Mouse (Mus musculus): ENCODE results near the gene Gkn1. TPM values are rescaled to one million over a fixed set of nuclear protein-coding genes. Genes with fewer than 3 reads are reported as not detected.

Gene Gkn1
- polyA plus RNA-seq, 1 experiment from 2014 or later = not detected

- Histone ChIP-seq H3K27me3 (ENCODE audit: insufficient read depth, low read length) (no peaks in the 10 kb centered on the region), H3K36me3 (ENCODE audit: insufficient read depth, low read length) (no peaks in the 10 kb centered on the region), H3K27ac (no peak within 1 kb of the TSS), H3K9ac (ENCODE audit: low read depth, low read length) (no peak within 1 kb of the TSS), H3K4me2 (ENCODE audit: low read length) (no peak within 1 kb of the TSS), H3K4me1 (replicated peaks; ENCODE audit: insufficient read depth, low read length) (0 out of 2 replicates have a peak, but pooled peaks cover under 1% of the 10 kb centered on the region), H3K4me3 (replicated peaks; ENCODE audit: low read depth, low read length) (no peak within 1 kb of the TSS), H3K9me3 (replicated peaks; ENCODE audit: low read length) (no peaks in the 10 kb centered on the region)
- DNase-seq (ENCODE audit: low spot score) (no peak), ATAC-seq (replicated peaks; ENCODE audit: low FRiP score, low read depth) (no peak)
- TF ChIP-seq CTCF (IDR thresholded peaks at IDR 0.05; ENCODE audit: low read depth) = no peak
- 41% methylated on average over 7 of the region's 7 CpGs for WGBS
These were observed 38.1 kb upstream of the Gkn1 start, which contains the start of gene Gkn3 for GRCm38 (mm10) chr6:87388877-87389276. Gene Gkn3 (minus strand): TSS chr6:87388935.

- TF ChIP-seq CTCF (IDR thresholded peaks at IDR 0.05; ENCODE audit: low read depth) = no peak
- Histone ChIP-seq H3K27ac (no peak overlapping the region), H3K9me3 (replicated peaks; ENCODE audit: low read length) (no peaks in the 10 kb centered on the region), H3K4me1 (replicated peaks; ENCODE audit: insufficient read depth, low read length) (no peaks in the 10 kb centered on the region), H3K4me2 (ENCODE audit: low read length) (no peak overlapping the region), H3K27me3 (ENCODE audit: insufficient read depth, low read length) (no peaks in the 10 kb centered on the region), H3K4me3 (replicated peaks; ENCODE audit: low read depth, low read length) (no peak overlapping the region), H3K36me3 (ENCODE audit: insufficient read depth, low read length) (no peaks in the 10 kb centered on the region), H3K9ac (ENCODE audit: low read depth, low read length) (no peak overlapping the region)
- ATAC-seq (replicated peaks; ENCODE audit: low FRiP score, low read depth) = no peak
- DNase-seq (ENCODE audit: low spot score) = no peak
- WGBS = 81% methylated on average over 10 of the region's 10 CpGs
These were observed 35.9 kb upstream of the Gkn1 start for GRCm38 (mm10) chr6:87386681-87387080.

GRCm38 (mm10) chr6:87386203-87386602 lies 35.5 kb upstream of the Gkn1 start:
- H3K4me2 ChIP-seq (ENCODE audit: low read length) = no peak overlapping the region
- 12% methylated on average over 7 of the region's 7 CpGs for WGBS
- TF ChIP-seq CTCF (IDR thresholded peaks at IDR 0.05; ENCODE audit: low read depth) = peak; percentile 96
- no peaks in the 10 kb centered on the region for H3K36me3 ChIP-seq (ENCODE audit: insufficient read depth, low read length)
- H3K4me1 ChIP-seq (replicated peaks; ENCODE audit: insufficient read depth, low read length) = no peaks in the 10 kb centered on the region
- DNase-seq (ENCODE audit: low spot score) (peak; percentile 89), ATAC-seq (replicated peaks; ENCODE audit: low FRiP score, low read depth) (no peak)
- no peak overlapping the region for H3K4me3 ChIP-seq (replicated peaks; ENCODE audit: low read depth, low read length)
- no peak overlapping the region for H3K27ac ChIP-seq
- no peaks in the 10 kb centered on the region for H3K27me3 ChIP-seq (ENCODE audit: insufficient read depth, low read length)
- H3K9me3 ChIP-seq (replicated peaks; ENCODE audit: low read length) = no peaks in the 10 kb centered on the region
- H3K9ac ChIP-seq (ENCODE audit: low read depth, low read length) = no peak overlapping the region

GRCm38 (mm10) chr6:87384761-87385160 lies 34.0 kb upstream of the Gkn1 start:
- Histone ChIP-seq H3K4me1 (replicated peaks; ENCODE audit: insufficient read depth, low read length) (no peaks in the 10 kb centered on the region), H3K4me2 (ENCODE audit: low read length) (peak overlapping the region; percentile 52; the same call in 1 of the 2 replicates), H3K4me3 (replicated peaks; ENCODE audit: low read depth, low read length) (no peak overlapping the region), H3K9me3 (replicated peaks; ENCODE audit: low read length) (no peaks in the 10 kb centered on the region), H3K9ac (ENCODE audit: low read depth, low read length) (no peak overlapping the region), H3K27ac (no peak overlapping the region), H3K27me3 (ENCODE audit: insufficient read depth, low read length) (no peaks in the 10 kb centered on the region), H3K36me3 (ENCODE audit: insufficient read depth, low read length) (no peaks in the 10 kb centered on the region)
- 54% methylated on average over 6 of the region's 6 CpGs for WGBS
- TF ChIP-seq CTCF (IDR thresholded peaks at IDR 0.05; ENCODE audit: low read depth) = no peak
- ATAC-seq (replicated peaks; ENCODE audit: low FRiP score, low read depth) = no peak
- peak; percentile 59 for DNase-seq (ENCODE audit: low spot score)

GRCm38 (mm10) chr6:87383926-87384691 lies 33.4 kb upstream of the Gkn1 start:
- 11% methylated on average over 24 of the region's 24 CpGs for WGBS
- Histone ChIP-seq H3K27ac (no peak overlapping the region), H3K36me3 (ENCODE audit: insufficient read depth, low read length) (no peaks in the 10 kb centered on the region), H3K9me3 (replicated peaks; ENCODE audit: low read length) (no peaks in the 10 kb centered on the region), H3K27me3 (ENCODE audit: insufficient read depth, low read length) (no peaks in the 10 kb centered on the region), H3K4me1 (replicated peaks; ENCODE audit: insufficient read depth, low read length) (no peaks in the 10 kb centered on the region), H3K9ac (ENCODE audit: low read depth, low read length) (0 out of 2 replicates have a peak overlapping the region, but pooled peaks have one; percentile 0), H3K4me2 (ENCODE audit: low read length) (peak overlapping the region; percentile 52), H3K4me3 (replicated peaks; ENCODE audit: low read depth, low read length) (peak overlapping the region; percentile 17; the same call in 1 of the 2 replicates)
- DNase-seq (ENCODE audit: low spot score) = peak; percentile 69
- ATAC-seq (replicated peaks; ENCODE audit: low FRiP score, low read depth) = no peak
- TF ChIP-seq CTCF (IDR thresholded peaks at IDR 0.05; ENCODE audit: low read depth) = peak; percentile 58

- no peaks in the 10 kb centered on the region for H3K4me1 ChIP-seq (replicated peaks; ENCODE audit: insufficient read depth, low read length)
- TF ChIP-seq CTCF (IDR thresholded peaks at IDR 0.05; ENCODE audit: low read depth) = no peak
- H3K9me3 ChIP-seq (replicated peaks; ENCODE audit: low read length) = no peaks in the 10 kb centered on the region
- ATAC-seq (replicated peaks; ENCODE audit: low FRiP score, low read depth) = no peak
- no peaks in the 10 kb centered on the region for H3K36me3 ChIP-seq (ENCODE audit: insufficient read depth, low read length)
- H3K27ac ChIP-seq = no peak within 1 kb of the TSS
- 88% methylated on average over 9 of the region's 9 CpGs for WGBS
- no peaks in the 10 kb centered on the region for H3K27me3 ChIP-seq (ENCODE audit: insufficient read depth, low read length)
- H3K4me3 ChIP-seq (replicated peaks; ENCODE audit: low read depth, low read length) = no peak within 1 kb of the TSS
- H3K9ac ChIP-seq (ENCODE audit: low read depth, low read length) = no peak within 1 kb of the TSS
- DNase-seq (ENCODE audit: low spot score) = no peak
- H3K4me2 ChIP-seq (ENCODE audit: low read length) = no peak within 1 kb of the TSS
These were observed 22.3 kb upstream of the Gkn1 start, which contains the start of gene Gkn2 for GRCm38 (mm10) chr6:87373057-87373456. Gene Gkn2 (plus strand): TSS chr6:87373357.

Data from kidney, postnatal 0 days (tissue).